Mouse (Mus musculus): ENCODE measurements at regions not wholly inside any gene's neighbourhood (a gene's known extent, or its start where the extent isn't known, plus 50 kb on each side); places are given as distances from the start of the nearest gene placed in this dataset.

DNA sequence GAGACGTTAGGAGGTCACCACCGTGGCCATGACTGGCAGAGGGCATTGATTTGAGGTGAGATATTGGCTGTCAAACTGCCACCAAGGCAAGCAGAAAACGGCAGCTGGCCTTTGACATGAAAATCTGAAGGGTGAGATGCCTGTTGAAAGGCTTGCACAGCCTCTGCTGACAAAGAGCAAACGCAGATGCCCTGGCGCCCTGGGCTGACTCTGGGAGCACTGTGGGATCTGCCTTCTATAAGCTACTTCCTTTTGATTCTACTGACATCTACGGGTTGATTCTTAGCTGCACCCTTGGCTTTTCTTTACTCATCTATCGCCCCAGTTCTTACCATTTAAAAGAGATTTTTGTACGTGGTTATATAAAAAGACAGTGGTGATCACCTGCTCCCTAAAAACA, 98.2 kb upstream of the Elac2 start:
- TF ChIP-seq ZNF384 (IDR thresholded peaks at IDR 0.05; ENCODE audit: low read depth, low read length): no peak
- TF ChIP-seq CHD2 (IDR thresholded peaks at IDR 0.05; ENCODE audit: low read depth, low read length): no peak
